In genomic region chr14:22754633-22755032, GRCm38 (mm10) we compare ENCODE assay signal across 15 mouse cellular contexts.
"Had no signal": no experiment of that assay in that cellular context is flagged by ENCODE, and none has a peak within 500 bp of the region (broad histone marks: within the 10 kb centered on the region; RNA-seq: fewer than 3 reads in every experiment).

No protein-coding gene starts in this region.

- ATAC-seq: midbrain, embryonic 13.5 days; midbrain, embryonic 15.5 days had no signal

- H3K36me3 ChIP-seq: midbrain, embryonic 13.5 days; midbrain, embryonic 15.5 days; neural tube, embryonic 12.5 days had no signal

- DNase-seq: lung, adult 18-20 months; lung, embryonic 14.5 days; lung, postnatal 10 days; lung, postnatal 4 days; right cerebral cortex, postnatal 25 days; right cerebral cortex, postnatal 4 days; spleen, adult 18-20 months; thymus, adult 2 months; thymus, postnatal 25 days; thymus, postnatal 4 days had no signal

- H3K4me3 ChIP-seq: midbrain, embryonic 13.5 days; midbrain, embryonic 15.5 days; neural tube, embryonic 12.5 days had no signal

- H3K9me3 ChIP-seq: midbrain, embryonic 13.5 days; midbrain, embryonic 15.5 days; neural tube, embryonic 12.5 days had no signal

- H3K4me2 ChIP-seq: lung, embryonic 14.5 days; midbrain, embryonic 11.5 days; midbrain, embryonic 13.5 days; midbrain, embryonic 15.5 days; neural tube, embryonic 12.5 days had no signal

- H3K4me1 ChIP-seq: midbrain, embryonic 13.5 days; midbrain, embryonic 15.5 days had no signal

- H3K27ac ChIP-seq: liver, embryonic 14.5 days; midbrain, embryonic 13.5 days; midbrain, embryonic 15.5 days; neural tube, embryonic 12.5 days had no signal

- H3K9ac ChIP-seq: liver, embryonic 14.5 days; lung, embryonic 14.5 days; midbrain, embryonic 13.5 days; midbrain, embryonic 15.5 days; neural tube, embryonic 12.5 days had no signal

- H3K27me3 ChIP-seq: midbrain, embryonic 15.5 days; neural tube, embryonic 12.5 days had no signal
